Mouse (Mus musculus) neural tube, embryonic 15.5 days (tissue): ENCODE data around the gene Ranbp9. TPM values are rescaled to one million over a fixed set of nuclear protein-coding genes. Genes with fewer than 3 reads are reported as not detected.

ENCODE experiments used
- ATAC-seq: fragments of 200-750 bp; cut with Nextera tagmentation; 2 replicates; pipeline ENCODE4 v1.8.0; 2017; ENCODE audit warnings: mild to moderate bottlenecking, moderate TSS enrichment, moderate library complexity; ENCODE audit not compliant: low FRiP score
- H3K27ac ChIP-seq: fragments of 300-500 bp; sonication (generic); replicated peaks from 2 replicates; pipeline ENCODE4 v1.5.1; 2015; ENCODE audit warnings: mild to moderate bottlenecking, inconsistent platforms
- H3K27me3 ChIP-seq: fragments of 300-500 bp; sonication (generic); replicated peaks from 2 replicates; pipeline ENCODE4 v1.6.1; 2015; ENCODE audit warnings: inconsistent platforms
- H3K36me3 ChIP-seq: fragments of 300-500 bp; sonication (generic); 2 replicates; pipeline ENCODE4 v1.6.1; 2015; ENCODE audit warnings: inconsistent platforms
- H3K4me1 ChIP-seq: fragments of 300-500 bp; sonication (generic); 2 replicates; pipeline ENCODE4 v1.6.1; 2015; ENCODE audit warnings: inconsistent platforms
- H3K4me2 ChIP-seq: fragments of 300-500 bp; sonication (generic); 2 replicates; pipeline ENCODE4 v1.6.1; 2015; ENCODE audit warnings: inconsistent platforms, mild to moderate bottlenecking, moderate library complexity
- H3K4me3 ChIP-seq: fragments of 300-500 bp; sonication (generic); replicated peaks from 2 replicates; pipeline ENCODE4 v1.5.1; 2015; ENCODE audit warnings: mild to moderate bottlenecking, inconsistent platforms
- H3K9ac ChIP-seq: fragments of 300-500 bp; sonication (generic); replicated peaks from 2 replicates; pipeline ENCODE4 v1.6.1; 2015; ENCODE audit warnings: mild to moderate bottlenecking, inconsistent platforms
- H3K9me3 ChIP-seq: fragments of 300-500 bp; sonication (generic); replicated peaks from 2 replicates; pipeline ENCODE4 v1.6.1; 2016; ENCODE audit warnings: inconsistent platforms
- WGBS: fragments of 180-500 bp; shearing (Covaris S2); methylation state at CpG from one replicate; pipeline ENCODE4 v1.1.7; 2015; ENCODE audit warnings: mixed read lengths; 5-methylcytosine and 5-hydroxymethylcytosine counted together
- polyA plus RNA-seq: library from polyadenylated mRNA; unstranded; fragments of >200 nt; fragmentation: Nextera tagmentation; extraction: Ambion mirVana; gene quantifications from 2 replicates; pipeline ENCODE4 v1.2.1, GENCODE M21; 2015

Gene Ranbp9
- polyA plus RNA-seq, 1 experiment from 2014 or later = 12.9 TPM

DNA sequence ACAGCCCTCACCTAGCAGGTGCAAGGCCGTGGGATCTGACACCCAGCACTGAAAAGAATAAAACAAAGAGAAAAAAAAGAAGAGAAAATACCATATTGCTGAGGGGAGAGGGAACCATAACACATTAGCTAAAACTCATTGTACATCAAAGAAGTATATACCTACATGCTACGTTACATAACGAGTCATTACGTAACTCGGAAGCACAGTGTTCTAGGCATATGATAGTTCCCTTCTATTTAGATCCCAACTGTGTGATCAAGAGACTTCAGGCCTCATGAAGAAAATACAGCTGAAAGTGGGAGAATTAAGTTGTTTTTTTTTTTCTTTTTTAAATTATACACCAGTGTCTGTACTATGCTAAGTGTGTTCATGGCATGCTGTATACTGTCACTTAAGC is 35.0 kb upstream of the Ranbp9 start:
- Histone ChIP-seq H3K9me3 (no peaks in the 10 kb centered on the region), H3K4me1 (peaks cover 8% of the 10 kb centered on the region; the same call in 1 of the 2 replicates), H3K4me3 (no peak overlapping the region), H3K9ac (no peak overlapping the region), H3K27me3 (no peaks in the 10 kb centered on the region), H3K36me3 (no peaks in the 10 kb centered on the region), H3K4me2 (no peak overlapping the region), H3K27ac (no peak overlapping the region)
- ATAC-seq = no peak
- WGBS = 94% methylated on average over 5 of the region's 5 CpGs

- peaks cover 8% of the 10 kb centered on the region; the same call in 1 of the 2 replicates for H3K4me1 ChIP-seq
- H3K4me3 ChIP-seq = no peak overlapping the region
- no peaks in the 10 kb centered on the region for H3K27me3 ChIP-seq
- ATAC-seq = no peak
- 0 out of 2 replicates have a peak overlapping the region, but pooled peaks have one; percentile 7 for H3K4me2 ChIP-seq
- H3K9me3 ChIP-seq = no peaks in the 10 kb centered on the region
- H3K27ac ChIP-seq = no peak overlapping the region
- WGBS = 78% methylated on average over 8 of the region's 8 CpGs
- no peak overlapping the region for H3K9ac ChIP-seq
- no peaks in the 10 kb centered on the region for H3K36me3 ChIP-seq
These were observed 33.9 kb upstream of the Ranbp9 start for GRCm38 (mm10) chr13:43514950-43515358.

DNA sequence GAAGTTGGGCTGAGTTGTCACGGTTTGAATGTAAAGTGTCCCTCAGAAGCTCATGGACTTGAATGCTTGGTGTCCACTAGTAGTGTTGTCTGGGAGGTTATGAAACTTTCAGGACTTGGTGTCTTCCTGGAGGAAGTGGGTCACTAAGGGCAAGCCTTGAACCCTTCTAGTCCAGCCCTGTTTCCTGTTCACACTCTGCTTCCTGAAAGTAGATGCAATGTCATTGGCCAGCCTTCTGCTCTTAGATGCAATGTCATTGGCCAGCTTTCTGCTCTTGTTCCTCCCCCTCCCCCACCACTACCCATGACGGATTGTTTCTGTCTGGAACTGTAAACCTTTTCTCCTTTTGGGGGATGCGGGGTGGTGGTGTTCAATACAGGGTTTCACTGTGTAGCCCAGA is 31.7 kb upstream of the Ranbp9 start:
- peaks cover 8% of the 10 kb centered on the region; the same call in 1 of the 2 replicates for H3K4me1 ChIP-seq
- H3K4me3 ChIP-seq = no peak overlapping the region
- H3K9me3 ChIP-seq = no peaks in the 10 kb centered on the region
- H3K9ac ChIP-seq = no peak overlapping the region
- WGBS = 81% methylated on average over 3 of the region's 3 CpGs
- H3K27me3 ChIP-seq = no peaks in the 10 kb centered on the region
- no peak overlapping the region for H3K27ac ChIP-seq
- H3K36me3 ChIP-seq = no peaks in the 10 kb centered on the region
- ATAC-seq = no peak
- H3K4me2 ChIP-seq = no peak overlapping the region

DNA sequence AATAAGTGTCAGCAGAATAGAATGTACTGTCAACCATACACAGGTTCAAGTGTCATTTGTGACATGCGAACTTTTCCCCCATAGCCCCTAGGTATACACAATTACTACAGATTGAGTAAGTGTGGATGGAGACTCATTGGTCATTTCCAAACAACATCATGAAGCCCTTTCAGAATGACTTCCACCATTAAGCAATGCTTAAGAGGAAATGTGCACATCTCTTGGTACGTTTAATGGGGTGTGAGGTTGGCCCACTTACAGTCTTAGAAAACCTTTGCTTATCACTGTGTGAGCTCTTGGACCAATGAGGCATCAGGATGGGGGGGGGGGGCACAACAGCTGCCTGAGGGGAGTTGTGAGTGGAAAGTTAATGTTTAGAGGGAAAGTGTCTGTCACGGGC is 24.7 kb upstream of the Ranbp9 start:
- ATAC-seq = no peak

DNA sequence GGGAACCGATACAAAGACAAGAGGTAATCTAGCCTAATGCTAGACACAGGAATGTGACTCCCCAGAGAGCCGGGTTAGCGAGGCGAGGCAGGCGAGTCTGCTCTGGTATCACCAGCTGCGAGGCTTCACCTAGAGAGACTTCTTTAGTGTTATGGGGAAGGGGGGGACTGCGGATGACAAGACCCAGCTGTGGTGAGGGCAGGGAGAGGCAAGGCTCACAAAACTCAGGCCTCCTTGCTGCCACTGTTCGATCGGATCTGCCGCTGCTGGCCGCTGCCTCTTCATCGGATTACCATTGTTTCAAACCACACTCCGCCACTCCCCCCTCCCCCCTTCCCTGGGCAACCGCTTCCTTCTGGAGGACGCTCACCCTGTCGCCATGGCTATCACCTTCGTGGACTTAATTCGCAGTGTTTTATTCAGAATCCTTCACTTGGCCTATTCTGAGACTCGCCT is 22.3 kb upstream of the Ranbp9 start:
- peak overlapping the region; percentile 23 for H3K4me3 ChIP-seq
- peak overlapping the region; percentile 75 for H3K27ac ChIP-seq
- no peaks in the 10 kb centered on the region for H3K36me3 ChIP-seq
- peak; percentile 65; the same call in 1 of the 2 replicates for ATAC-seq
- H3K27me3 ChIP-seq = no peaks in the 10 kb centered on the region
- no peaks in the 10 kb centered on the region for H3K9me3 ChIP-seq
- H3K4me2 ChIP-seq = peak overlapping the region; percentile 54
- H3K9ac ChIP-seq = peak overlapping the region; percentile 31; the same call in 1 of the 2 replicates
- WGBS = under 1% methylated on average over 19 of the region's 19 CpGs
- H3K4me1 ChIP-seq = peaks cover 11% of the 10 kb centered on the region

More for the DNA sequence above, 24.7 kb upstream of the Ranbp9 start:
- Histone ChIP-seq H3K4me1 (peaks cover 11% of the 10 kb centered on the region), H3K9me3 (no peaks in the 10 kb centered on the region), H3K36me3 (no peaks in the 10 kb centered on the region), H3K9ac (no peak overlapping the region), H3K4me2 (no peak overlapping the region), H3K4me3 (no peak overlapping the region), H3K27ac (no peak overlapping the region), H3K27me3 (no peaks in the 10 kb centered on the region)
- WGBS = 91% methylated on average over 3 of the region's 3 CpGs

DNA sequence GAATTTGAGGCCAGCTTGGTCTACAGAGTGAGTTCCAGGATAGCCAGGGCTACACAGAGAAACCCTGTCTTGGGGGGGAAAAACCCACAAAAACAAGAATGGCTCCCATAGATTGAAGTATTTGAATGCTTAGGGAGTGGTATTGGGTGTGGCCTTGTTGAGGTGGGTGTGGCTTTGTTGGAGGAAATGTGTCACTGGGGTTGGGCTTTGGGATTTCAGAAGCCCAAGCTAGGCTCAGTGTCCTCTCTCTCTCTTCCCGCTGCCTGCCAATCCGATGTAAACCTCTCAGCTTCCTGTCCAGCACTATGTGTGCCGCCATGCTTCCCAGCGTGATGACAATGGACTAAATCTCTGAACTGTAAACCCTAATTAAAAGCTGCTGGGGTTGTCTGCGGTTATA is 20.5 kb upstream of the Ranbp9 start:
- no peak for ATAC-seq
- Histone ChIP-seq H3K27me3 (no peaks in the 10 kb centered on the region), H3K4me1 (peaks cover 11% of the 10 kb centered on the region), H3K4me3 (no peak overlapping the region), H3K9ac (no peak overlapping the region), H3K9me3 (no peaks in the 10 kb centered on the region), H3K4me2 (no peak overlapping the region), H3K36me3 (no peaks in the 10 kb centered on the region), H3K27ac (no peak overlapping the region)
- 81% methylated on average over 5 of the region's 5 CpGs for WGBS

DNA sequence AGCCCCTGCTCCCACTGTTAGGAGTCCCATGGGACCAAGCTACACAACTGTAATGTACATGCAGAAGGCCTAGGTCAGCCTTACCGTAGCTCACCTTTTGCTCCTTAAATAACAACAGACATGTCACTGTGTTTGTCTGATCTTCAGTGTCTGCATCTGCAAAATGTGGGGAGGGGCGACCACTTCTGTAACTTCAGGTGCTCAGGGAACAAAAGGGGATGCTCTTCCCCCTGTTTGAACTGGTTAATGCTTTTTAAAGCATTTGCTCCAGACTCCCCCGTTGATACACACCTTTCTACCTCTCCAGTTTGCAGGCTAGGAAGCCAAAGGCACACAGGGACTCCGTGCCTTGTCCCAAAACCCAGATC is 19.4 kb upstream of the Ranbp9 start:
- Histone ChIP-seq H3K27ac (no peak overlapping the region), H3K4me1 (peaks cover 11% of the 10 kb centered on the region), H3K4me2 (no peak overlapping the region), H3K27me3 (no peaks in the 10 kb centered on the region), H3K9ac (no peak overlapping the region), H3K9me3 (no peaks in the 10 kb centered on the region), H3K36me3 (no peaks in the 10 kb centered on the region), H3K4me3 (no peak overlapping the region)
- WGBS = 93% methylated on average over 4 of the region's 4 CpGs
- no peak for ATAC-seq

DNA sequence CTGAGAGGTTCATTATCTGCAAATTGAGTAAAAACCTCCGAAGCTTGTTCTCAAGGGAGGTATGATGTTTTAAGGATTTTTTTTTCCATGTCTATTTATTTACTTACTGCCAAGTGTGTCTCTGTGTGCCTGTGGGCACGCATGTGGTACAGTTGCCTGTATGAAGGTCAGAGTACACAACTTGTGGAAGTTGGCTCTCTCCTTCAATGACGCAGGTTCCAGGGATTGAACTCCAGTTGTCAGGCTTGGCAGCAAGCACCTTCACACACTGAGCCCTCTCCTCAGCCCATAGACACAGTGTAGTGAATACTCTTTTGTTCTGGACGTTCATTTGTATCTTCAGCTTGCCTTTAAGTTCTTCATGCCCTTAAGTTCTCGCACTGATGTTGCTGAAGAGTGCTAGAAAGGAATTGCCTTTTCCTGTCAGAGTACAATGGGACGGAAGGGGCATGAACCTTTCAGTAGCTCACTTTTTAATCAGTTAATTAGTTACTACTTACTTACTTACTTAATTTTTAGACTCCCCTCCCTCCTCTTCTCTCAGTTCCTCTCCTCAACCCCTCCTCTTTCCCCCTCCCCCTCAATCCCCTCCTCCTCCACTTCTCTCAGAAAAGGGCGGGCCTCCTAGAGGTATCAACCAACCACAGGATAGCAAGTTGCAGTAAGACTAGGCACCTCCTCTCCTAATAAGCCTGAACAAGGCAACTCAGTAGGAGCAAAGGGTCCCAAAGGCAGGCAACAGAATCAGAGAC is 18.8 kb upstream of the Ranbp9 start:
- Histone ChIP-seq H3K27me3 (no peaks in the 10 kb centered on the region), H3K4me2 (no peak overlapping the region), H3K9ac (no peak overlapping the region), H3K27ac (no peak overlapping the region), H3K4me1 (peaks cover 11% of the 10 kb centered on the region), H3K36me3 (no peaks in the 10 kb centered on the region), H3K9me3 (no peaks in the 10 kb centered on the region), H3K4me3 (no peak overlapping the region)
- no peak for ATAC-seq
- 72% methylated on average over 7 of the region's 7 CpGs for WGBS

DNA sequence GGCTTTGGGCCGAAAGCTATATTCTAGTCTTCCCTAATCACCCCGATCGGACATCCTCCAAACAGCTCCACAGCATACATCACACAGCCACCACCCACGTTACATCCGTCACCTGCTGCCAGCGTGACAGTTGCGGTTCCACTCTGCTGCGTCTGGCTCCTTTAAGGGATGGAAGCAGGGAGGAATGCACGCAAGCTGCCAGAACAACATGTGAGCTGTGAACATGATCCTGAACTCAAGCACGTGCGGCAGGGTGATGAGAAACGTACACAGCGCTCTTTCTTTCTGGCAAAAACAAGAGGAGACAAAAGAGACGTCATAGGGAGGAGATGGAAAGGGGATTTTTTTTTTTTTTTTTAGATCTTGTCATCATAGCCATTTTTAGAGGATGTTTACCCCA is 17.8 kb upstream of the Ranbp9 start:
- Histone ChIP-seq H3K4me1 (peaks cover 7% of the 10 kb centered on the region), H3K9ac (no peak overlapping the region), H3K36me3 (no peaks in the 10 kb centered on the region), H3K4me3 (no peak overlapping the region), H3K27ac (0 out of 2 replicates have a peak overlapping the region, but pooled peaks have one; percentile 30), H3K27me3 (no peaks in the 10 kb centered on the region), H3K4me2 (peak overlapping the region; percentile 26; the same call in 1 of the 2 replicates), H3K9me3 (no peaks in the 10 kb centered on the region)
- 63% methylated on average over 14 of the region's 14 CpGs for WGBS
- ATAC-seq = no peak

GRCm38 (mm10) chr13:43497769-43498168 is 16.7 kb upstream of the Ranbp9 start:
- no peak for ATAC-seq
- WGBS = 99% methylated on average over 3 of the region's 3 CpGs
- Histone ChIP-seq H3K27ac (no peak overlapping the region), H3K9me3 (no peaks in the 10 kb centered on the region), H3K4me3 (no peak overlapping the region), H3K36me3 (no peaks in the 10 kb centered on the region), H3K27me3 (no peaks in the 10 kb centered on the region), H3K4me1 (peaks cover 7% of the 10 kb centered on the region), H3K4me2 (no peak overlapping the region), H3K9ac (no peak overlapping the region)

DNA sequence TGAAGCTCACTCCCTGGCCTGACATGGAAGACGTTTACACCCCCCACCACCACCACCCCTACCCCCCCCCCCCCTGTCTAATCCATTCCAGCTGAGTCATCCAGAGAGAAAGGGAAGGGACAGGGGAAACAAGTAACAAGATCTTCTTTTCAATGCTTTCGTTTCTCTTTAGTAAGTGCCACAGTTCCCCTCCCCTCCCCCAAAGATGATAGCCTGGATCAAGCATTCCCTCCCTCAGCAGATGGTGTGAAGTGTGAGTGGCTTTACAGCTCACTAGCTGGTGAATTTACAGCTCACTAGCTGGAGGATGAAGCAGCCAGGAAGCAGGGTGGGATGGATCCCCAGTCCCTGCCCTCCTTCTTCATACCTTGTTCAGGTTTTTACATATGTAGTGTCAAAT is 15.6 kb upstream of the Ranbp9 start:
- Histone ChIP-seq H3K9ac (no peak overlapping the region), H3K27ac (no peak overlapping the region), H3K36me3 (no peaks in the 10 kb centered on the region), H3K4me2 (no peak overlapping the region), H3K27me3 (no peaks in the 10 kb centered on the region), H3K4me3 (no peak overlapping the region), H3K4me1 (peaks cover 14% of the 10 kb centered on the region), H3K9me3 (no peaks in the 10 kb centered on the region)
- ATAC-seq = no peak
- WGBS = 9% methylated on average over 2 of the region's 2 CpGs

DNA sequence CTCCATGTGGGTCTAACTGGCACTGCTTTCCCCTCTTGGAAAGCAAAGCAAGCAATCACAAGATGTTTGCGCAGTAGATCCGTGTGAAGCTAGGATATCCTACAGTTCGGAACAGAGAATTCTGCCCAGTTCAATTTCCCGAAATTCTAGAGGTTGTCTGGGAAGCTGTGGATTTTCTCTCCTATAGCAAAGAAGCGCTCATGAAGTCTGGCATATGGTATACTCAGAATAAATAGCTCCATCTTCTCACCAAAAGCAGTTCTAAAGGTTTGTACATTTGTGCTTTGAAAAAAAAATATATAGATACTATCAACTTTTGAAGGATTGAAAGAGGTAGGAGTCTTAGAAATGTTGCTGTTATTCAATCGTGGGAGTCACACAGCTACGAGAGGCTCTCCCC is 14.6 kb upstream of the Ranbp9 start:
- H3K27ac ChIP-seq = no peak overlapping the region
- peaks cover 16% of the 10 kb centered on the region for H3K4me1 ChIP-seq
- H3K9me3 ChIP-seq = no peaks in the 10 kb centered on the region
- H3K36me3 ChIP-seq = no peaks in the 10 kb centered on the region
- H3K27me3 ChIP-seq = no peaks in the 10 kb centered on the region
- no peak overlapping the region for H3K9ac ChIP-seq
- WGBS = 90% methylated on average over 7 of the region's 7 CpGs
- no peak overlapping the region for H3K4me2 ChIP-seq
- no peak for ATAC-seq
- no peak overlapping the region for H3K4me3 ChIP-seq
